Mouse (Mus musculus) ES-Bruce4 (cell line): ENCODE data around the gene Fan1. TPM values are rescaled to one million over a fixed set of nuclear protein-coding genes. Genes with fewer than 3 reads are reported as not detected.

Experiments
- H3K27ac ChIP-seq: 2 replicates; pipeline ENCODE4 v1.5.1; 2012; ENCODE audit warnings: low read length, inconsistent platforms; ENCODE audit not compliant: insufficient read depth
- H3K27me3 ChIP-seq: 2 replicates; pipeline ENCODE4 v1.6.1; 2012; ENCODE audit warnings: mild to moderate bottlenecking, low read length, inconsistent platforms; ENCODE audit not compliant: control insufficient read depth, poor library complexity, insufficient read depth, severe bottlenecking
- H3K36me3 ChIP-seq: 2 replicates; pipeline ENCODE4 v1.6.1; 2012; ENCODE audit warnings: inconsistent platforms, mild to moderate bottlenecking, low read length, moderate library complexity; ENCODE audit not compliant: control insufficient read depth, poor library complexity, insufficient read depth, severe bottlenecking
- H3K4me1 ChIP-seq: one replicate; pipeline ENCODE4 v1.8.1; 2011; ENCODE audit warnings: low read length; ENCODE audit not compliant: control insufficient read depth, insufficient read depth
- H3K4me3 ChIP-seq: 2 replicates; pipeline ENCODE4 v1.5.1; 2011; ENCODE audit warnings: low read depth, mild to moderate bottlenecking, low read length
- H3K9ac ChIP-seq: 2 replicates; pipeline ENCODE4 v1.6.1; 2012; ENCODE audit warnings: low read depth, mild to moderate bottlenecking, inconsistent platforms; ENCODE audit not compliant: poor library complexity, severe bottlenecking
- H3K9me3 ChIP-seq: replicated peaks from 2 replicates; pipeline ENCODE4 v1.6.1; 2012; ENCODE audit warnings: mild to moderate bottlenecking, low read length, inconsistent platforms; ENCODE audit not compliant: control insufficient read depth, poor library complexity, insufficient read depth, severe bottlenecking
- CTCF ChIP-seq: IDR thresholded peaks from one replicate; pipeline ENCODE4 v1.8.1; 2011; ENCODE audit warnings: low read depth, low read length
- EP300 ChIP-seq: IDR thresholded peaks from 2 replicates; pipeline ENCODE4 v1.6.1; 2011; ENCODE audit warnings: low read depth, low read length; ENCODE audit not compliant: insufficient read depth
- POLR2A ChIP-seq: IDR thresholded peaks from one replicate; pipeline ENCODE4 v1.8.1; 2011; ENCODE audit warnings: low read length; ENCODE audit not compliant: insufficient read depth
- polyA plus RNA-seq: library from polyadenylated mRNA; stranded (reverse); fragments of >200 nt; gene quantifications from 2 replicates; pipeline ENCODE4 v1.2.4, GENCODE M21; 2011; ENCODE audit warnings: low read depth; ENCODE audit not compliant: missing spikeins, insufficient read depth, insufficient read length

Fan1 gene
- polyA plus RNA-seq, 1 experiment: 6.4 TPM

- no peaks in the 10 kb centered on the region for H3K4me1 ChIP-seq
- TF ChIP-seq EP300 (no peak), CTCF (no peak), POLR2A (no peak)
- no peaks in the 10 kb centered on the region for H3K9me3 ChIP-seq
- H3K4me3 ChIP-seq: no peak overlapping the region
- no peaks in the 10 kb centered on the region for H3K27me3 ChIP-seq
- no peaks in the 10 kb centered on the region; the same call in none of the 2 replicates for H3K36me3 ChIP-seq
- no peak overlapping the region for H3K9ac ChIP-seq
- no peak overlapping the region for H3K27ac ChIP-seq
Measured at GRCm38 (mm10) chr7:64349147-64349861, 24.6 kb downstream of the Fan1 start.

GRCm38 (mm10) chr7:64347813-64348212 is 26.1 kb downstream of the Fan1 start:
- Histone ChIP-seq H3K27ac (no peak overlapping the region), H3K36me3 (no peaks in the 10 kb centered on the region; the same call in none of the 2 replicates), H3K9ac (no peak overlapping the region), H3K4me3 (no peak overlapping the region), H3K9me3 (0 out of 2 replicates have a peak, but pooled peaks cover 6% of the 10 kb centered on the region), H3K27me3 (no peaks in the 10 kb centered on the region), H3K4me1 (no peaks in the 10 kb centered on the region)
- TF ChIP-seq POLR2A (no peak), CTCF (no peak), EP300 (no peak)

GRCm38 (mm10) chr7:64332686-64333085 is 41.2 kb downstream of the Fan1 start:
- Histone ChIP-seq H3K9me3 (no peaks in the 10 kb centered on the region), H3K27ac (no peak overlapping the region), H3K27me3 (no peaks in the 10 kb centered on the region), H3K9ac (no peak overlapping the region), H3K4me3 (no peak overlapping the region), H3K4me1 (no peaks in the 10 kb centered on the region), H3K36me3 (no peaks in the 10 kb centered on the region; the same call in 1 of the 2 replicates)
- TF ChIP-seq POLR2A (no peak), CTCF (no peak), EP300 (no peak)

GRCm38 (mm10) chr7:64331309-64331708 is 42.6 kb downstream of the Fan1 start:
- Histone ChIP-seq H3K36me3 (no peaks in the 10 kb centered on the region), H3K9ac (no peak overlapping the region), H3K27me3 (no peaks in the 10 kb centered on the region), H3K27ac (no peak overlapping the region), H3K4me3 (no peak overlapping the region), H3K4me1 (no peaks in the 10 kb centered on the region), H3K9me3 (no peaks in the 10 kb centered on the region)
- TF ChIP-seq CTCF (no peak), POLR2A (no peak), EP300 (no peak)

- Histone ChIP-seq H3K4me3 (no peak overlapping the region), H3K36me3 (no peaks in the 10 kb centered on the region), H3K27me3 (no peaks in the 10 kb centered on the region), H3K9me3 (no peaks in the 10 kb centered on the region), H3K9ac (no peak overlapping the region), H3K27ac (0 out of 2 replicates have a peak overlapping the region, but pooled peaks have one; percentile 14), H3K4me1 (no peaks in the 10 kb centered on the region)
- TF ChIP-seq EP300 (no peak), POLR2A (no peak), CTCF (no peak)
Measured at GRCm38 (mm10) chr7:64327486-64327885, 46.4 kb downstream of the Fan1 start.

- Histone ChIP-seq H3K9me3 (no peaks in the 10 kb centered on the region), H3K36me3 (no peaks in the 10 kb centered on the region), H3K27ac (no peak overlapping the region), H3K4me3 (no peak overlapping the region), H3K9ac (no peak overlapping the region), H3K4me1 (no peaks in the 10 kb centered on the region), H3K27me3 (no peaks in the 10 kb centered on the region)
- TF ChIP-seq EP300: peak; percentile 64
- TF ChIP-seq CTCF: peak; percentile 69
- TF ChIP-seq POLR2A: no peak
Measured at GRCm38 (mm10) chr7:64326892-64327291, 47.0 kb downstream of the Fan1 start.
